Mouse (Mus musculus): ENCODE measurements around the gene Mex3a.

DNA sequence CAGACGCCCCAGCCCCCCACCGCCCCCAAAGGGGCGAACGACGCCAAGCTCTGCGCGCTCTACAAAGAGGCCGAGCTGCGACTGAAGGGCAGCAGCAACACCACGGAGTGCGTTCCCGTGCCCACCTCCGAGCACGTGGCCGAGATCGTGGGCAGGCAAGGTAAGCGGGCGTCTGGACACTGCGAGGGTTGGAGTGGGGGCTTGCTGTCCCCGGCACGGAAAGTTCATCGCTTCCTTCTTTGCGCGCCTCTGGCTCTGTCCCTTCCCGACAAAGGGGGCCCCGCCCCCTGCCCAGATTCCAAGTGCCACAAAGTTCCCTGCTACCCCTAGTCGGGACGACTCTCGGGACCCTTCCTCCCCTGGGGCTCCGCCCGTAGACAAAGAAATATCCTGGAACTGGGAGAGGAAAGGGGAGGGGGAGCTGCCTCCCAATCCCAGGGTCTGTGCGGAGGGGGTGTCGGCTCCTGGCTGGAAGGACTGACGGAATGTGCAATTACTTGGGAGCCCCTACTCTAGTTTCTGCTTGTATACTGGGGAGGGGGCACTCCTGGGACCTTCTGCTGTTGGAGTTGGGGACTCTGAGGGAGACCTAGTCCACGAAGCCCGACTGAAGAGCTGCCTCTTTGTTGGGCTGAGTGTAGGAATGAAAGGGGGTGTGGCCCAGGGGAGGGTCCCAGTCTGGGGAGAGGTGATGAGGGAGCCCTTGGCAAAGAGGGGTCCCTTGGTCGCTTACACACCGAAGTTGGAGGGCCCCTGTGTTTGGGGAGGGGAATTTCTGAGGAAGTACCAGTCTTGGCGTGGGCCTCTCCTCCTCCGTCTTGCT, 705 bp downstream of the Mex3a start:
- TF ChIP-seq POLR2A (IDR thresholded peaks at IDR 0.05; ENCODE audit: insufficient read depth, low read depth, low read length) (no peak), CTCF (IDR thresholded peaks at IDR 0.05; ENCODE audit: insufficient read depth, low read depth, low read length) (no peak)

Measured in olfactory bulb, adult 2 months (tissue).